Mouse (Mus musculus) small intestine, adult 2 months (tissue): ENCODE measurements at regions not wholly inside any gene's neighbourhood (a gene's known extent, or its start where the extent isn't known, plus 50 kb on each side); places are given as distances from the start of the nearest gene placed in this dataset.

Experiments
- CTCF ChIP-seq: fragments of 200-500 bp; IDR thresholded peaks from 2 replicates; pipeline ENCODE4 v1.5.1; 2012; ENCODE audit warnings: low read depth, mild to moderate bottlenecking, control low read depth, inconsistent platforms, low read length, moderate library complexity, mixed read lengths; ENCODE audit not compliant: insufficient replicate concordance, insufficient read length; ENCODE audit errors: extremely low read depth
- POLR2A ChIP-seq: fragments of 200-500 bp; IDR thresholded peaks from 2 replicates; pipeline ENCODE4 v1.6.1; 2012; ENCODE audit warnings: low read depth, mild to moderate bottlenecking, control low read depth, inconsistent platforms, low read length, moderate library complexity

- TF ChIP-seq POLR2A, result no peak
- no peak for TF ChIP-seq CTCF
Measured at GRCm38 (mm10) chr16:44672422-44672819, 51.7 kb upstream of the Nepro start.
